Mouse (Mus musculus): ENCODE measurements around the gene Sgk2. TPM values are rescaled to one million over a fixed set of nuclear protein-coding genes. Genes with fewer than 3 reads are reported as not detected.
A peak's percentile ranks its signal among the peaks of the same experiment; 100 is the strongest.

The Sgk2 gene
- polyA plus RNA-seq, 1 experiment from 2014 or later, result 9.4 TPM

DNA sequence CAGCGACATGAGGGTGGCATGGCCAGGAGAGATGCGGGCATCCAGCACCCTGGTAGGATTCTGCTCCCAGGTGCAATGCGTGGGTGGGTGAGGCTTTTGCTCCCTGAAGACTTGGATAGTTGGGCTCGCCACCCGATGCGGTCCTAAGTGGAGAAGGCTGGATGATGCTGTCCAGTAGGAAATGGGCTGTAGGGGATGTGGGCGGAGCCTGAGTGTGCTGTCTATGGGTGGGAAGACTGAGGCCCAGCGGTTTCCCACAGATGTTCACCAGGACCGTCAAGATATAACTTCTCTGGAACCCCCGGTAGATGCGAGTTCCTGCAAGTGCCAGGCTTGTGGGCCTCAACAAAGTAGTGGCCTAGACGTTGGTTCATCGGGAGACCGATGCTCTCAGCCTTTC, 38.9 kb upstream of the Sgk2 start:
- peaks cover 4% of the 10 kb centered on the region; the same call in 1 of the 2 replicates for H3K4me1 ChIP-seq (ENCODE audit: insufficient read depth)
- H3K9me3 ChIP-seq (ENCODE audit: low read length), result no peaks in the 10 kb centered on the region
- DNase-seq, result no peak
- H3K27ac ChIP-seq (ENCODE audit: low read depth), result no peak overlapping the region
- no peak for TF ChIP-seq CTCF (IDR thresholded peaks at IDR 0.05; ENCODE audit: low read depth)
- no peak for TF ChIP-seq EP300 (IDR thresholded peaks at IDR 0.05; ENCODE audit: low read depth)
- peaks cover 4% of the 10 kb centered on the region for H3K27me3 ChIP-seq (ENCODE audit: insufficient read depth, low read length)
- WGBS (ENCODE audit: insufficient replicate concordance), result 52% methylated on average over 14 of the region's 14 CpGs
- no peak overlapping the region for H3K9ac ChIP-seq (replicated peaks)
- ATAC-seq, result peak; percentile 26; the same call in 1 of the 2 replicates
- no peak overlapping the region for H3K4me3 ChIP-seq (ENCODE audit: low read depth, low read length)
- H3K36me3 ChIP-seq (replicated peaks; ENCODE audit: insufficient read depth, low read length), result no peaks in the 10 kb centered on the region
- peak overlapping the region; percentile 53 for H3K4me2 ChIP-seq (ENCODE audit: low read depth, low read length)

DNA sequence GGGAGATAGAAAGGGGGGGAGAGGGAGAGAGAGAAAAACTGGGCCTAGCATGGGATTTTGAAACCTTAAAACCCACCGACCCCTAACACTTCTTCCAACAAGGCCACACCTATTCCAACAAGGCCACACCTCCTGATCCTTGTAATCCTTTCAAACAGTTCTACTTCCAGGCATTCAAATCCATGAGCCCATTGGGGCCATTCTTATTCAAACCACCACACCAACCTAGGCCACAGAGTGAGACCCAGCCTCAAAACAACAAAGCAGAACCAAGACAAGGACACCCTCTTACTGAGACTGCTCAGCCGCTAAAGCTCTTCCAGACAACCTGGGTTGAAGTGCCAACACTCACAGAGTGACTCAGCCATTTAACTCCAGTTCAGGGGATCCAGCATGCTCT, 36.4 kb upstream of the Sgk2 start:
- H3K4me2 ChIP-seq (ENCODE audit: low read depth, low read length), result no peak overlapping the region
- no peaks in the 10 kb centered on the region for H3K9me3 ChIP-seq (ENCODE audit: low read length)
- H3K9ac ChIP-seq (replicated peaks), result no peak overlapping the region
- TF ChIP-seq EP300 (IDR thresholded peaks at IDR 0.05; ENCODE audit: low read depth) (no peak), CTCF (IDR thresholded peaks at IDR 0.05; ENCODE audit: low read depth) (no peak)
- ATAC-seq (no peak), DNase-seq (no peak)
- 80% methylated on average over 2 of the region's 2 CpGs for WGBS (ENCODE audit: insufficient replicate concordance)
- H3K4me3 ChIP-seq (ENCODE audit: low read depth, low read length), result no peak overlapping the region
- H3K36me3 ChIP-seq (replicated peaks; ENCODE audit: insufficient read depth, low read length), result no peaks in the 10 kb centered on the region
- H3K27me3 ChIP-seq (ENCODE audit: insufficient read depth, low read length), result no peaks in the 10 kb centered on the region
- no peak overlapping the region for H3K27ac ChIP-seq (ENCODE audit: low read depth)
- H3K4me1 ChIP-seq (ENCODE audit: insufficient read depth), result no peaks in the 10 kb centered on the region

DNA sequence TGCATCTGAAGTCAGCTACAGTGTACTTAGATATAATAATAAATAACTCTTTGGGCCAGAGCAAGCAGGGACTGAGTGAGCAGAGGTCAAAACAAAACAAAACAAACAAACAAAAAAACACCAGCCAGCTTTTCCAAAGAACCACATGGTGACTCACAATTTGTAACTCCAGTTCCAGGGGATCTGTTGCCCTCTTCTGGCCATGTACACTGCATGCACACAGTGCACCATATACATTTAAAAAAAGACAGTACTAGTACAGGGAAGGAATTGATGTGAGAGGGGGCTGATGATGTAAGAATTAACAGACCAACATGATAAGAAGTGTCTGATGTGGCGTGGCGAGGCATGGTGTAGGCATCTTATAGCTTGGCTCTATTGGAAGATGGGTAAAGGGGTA, 30.3 kb upstream of the Sgk2 start:
- no peak for ATAC-seq
- H3K9me3 ChIP-seq (ENCODE audit: low read length), result no peaks in the 10 kb centered on the region
- no peaks in the 10 kb centered on the region for H3K4me1 ChIP-seq (ENCODE audit: insufficient read depth)
- no peaks in the 10 kb centered on the region for H3K36me3 ChIP-seq (replicated peaks; ENCODE audit: insufficient read depth, low read length)
- peak; percentile 38 for TF ChIP-seq CTCF (IDR thresholded peaks at IDR 0.05; ENCODE audit: low read depth)
- TF ChIP-seq EP300 (IDR thresholded peaks at IDR 0.05; ENCODE audit: low read depth), result no peak
- no peak overlapping the region for H3K27ac ChIP-seq (ENCODE audit: low read depth)
- no peaks in the 10 kb centered on the region for H3K27me3 ChIP-seq (ENCODE audit: insufficient read depth, low read length)
- WGBS (ENCODE audit: insufficient replicate concordance), result 88% methylated on average over 2 of the region's 2 CpGs
- H3K4me2 ChIP-seq (ENCODE audit: low read depth, low read length), result no peak overlapping the region
- H3K4me3 ChIP-seq (ENCODE audit: low read depth, low read length), result no peak overlapping the region
- H3K9ac ChIP-seq (replicated peaks), result no peak overlapping the region
- no peak for DNase-seq

DNA sequence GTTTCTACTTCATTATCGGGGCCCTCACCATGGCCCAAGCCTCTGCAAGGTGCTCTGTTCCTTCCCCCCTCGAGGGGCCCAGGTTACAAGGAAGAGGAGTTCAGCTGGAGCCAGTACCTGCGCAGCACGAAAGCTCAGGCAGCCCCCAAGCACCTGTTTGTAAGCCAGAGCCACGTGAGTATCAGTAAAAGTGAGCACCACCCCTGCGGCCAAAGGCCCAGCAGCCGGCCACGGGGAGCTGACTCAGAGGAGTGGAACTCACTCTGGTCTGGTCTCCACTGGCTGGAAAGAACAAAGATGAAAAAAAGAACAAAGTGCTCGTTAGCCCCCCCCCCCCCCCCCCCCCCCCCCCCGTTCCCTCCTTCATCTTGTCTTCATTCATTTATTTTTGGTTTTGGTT, 25.8 kb upstream of the Sgk2 start:
- Histone ChIP-seq H3K4me1 (ENCODE audit: insufficient read depth) (no peaks in the 10 kb centered on the region), H3K36me3 (replicated peaks; ENCODE audit: insufficient read depth, low read length) (no peaks in the 10 kb centered on the region), H3K27me3 (ENCODE audit: insufficient read depth, low read length) (no peaks in the 10 kb centered on the region), H3K4me2 (ENCODE audit: low read depth, low read length) (no peak overlapping the region), H3K27ac (ENCODE audit: low read depth) (no peak overlapping the region), H3K9me3 (ENCODE audit: low read length) (no peaks in the 10 kb centered on the region), H3K4me3 (ENCODE audit: low read depth, low read length) (no peak overlapping the region), H3K9ac (replicated peaks) (no peak overlapping the region)
- DNase-seq (no peak), ATAC-seq (no peak)
- TF ChIP-seq EP300 (IDR thresholded peaks at IDR 0.05; ENCODE audit: low read depth) (no peak), CTCF (IDR thresholded peaks at IDR 0.05; ENCODE audit: low read depth) (no peak)
- 65% methylated on average over 8 of the region's 10 CpGs for WGBS (ENCODE audit: insufficient replicate concordance)

DNA sequence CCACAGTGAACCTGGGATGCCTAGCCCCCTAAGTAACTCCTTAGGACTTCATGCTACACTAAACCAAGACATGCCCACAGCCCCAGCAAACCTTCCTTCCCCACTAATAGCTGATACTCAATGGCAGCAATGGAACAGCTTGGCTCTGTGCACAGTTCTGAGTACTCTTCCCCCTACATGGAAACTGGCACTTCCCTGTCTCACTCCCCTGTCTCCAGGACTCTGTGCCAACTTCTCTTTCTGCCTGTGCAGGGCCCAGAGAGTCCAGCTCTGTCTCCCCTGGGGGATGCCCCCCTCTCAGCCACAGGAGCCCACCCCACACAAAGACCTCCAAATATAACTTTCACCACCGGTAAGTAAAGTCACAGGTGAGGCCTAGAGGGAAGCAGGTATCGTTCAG, 20.4 kb upstream of the Sgk2 start:
- WGBS (ENCODE audit: insufficient replicate concordance), result 83% methylated on average over 2 of the region's 2 CpGs
- Histone ChIP-seq H3K27me3 (ENCODE audit: insufficient read depth, low read length) (no peaks in the 10 kb centered on the region), H3K36me3 (replicated peaks; ENCODE audit: insufficient read depth, low read length) (no peaks in the 10 kb centered on the region), H3K4me1 (ENCODE audit: insufficient read depth) (no peaks in the 10 kb centered on the region), H3K27ac (ENCODE audit: low read depth) (no peak overlapping the region), H3K9me3 (ENCODE audit: low read length) (no peaks in the 10 kb centered on the region), H3K4me3 (ENCODE audit: low read depth, low read length) (no peak overlapping the region), H3K4me2 (ENCODE audit: low read depth, low read length) (no peak overlapping the region), H3K9ac (replicated peaks) (no peak overlapping the region)
- ATAC-seq (no peak), DNase-seq (no peak)
- TF ChIP-seq CTCF (IDR thresholded peaks at IDR 0.05; ENCODE audit: low read depth) (no peak), EP300 (IDR thresholded peaks at IDR 0.05; ENCODE audit: low read depth) (no peak)

DNA sequence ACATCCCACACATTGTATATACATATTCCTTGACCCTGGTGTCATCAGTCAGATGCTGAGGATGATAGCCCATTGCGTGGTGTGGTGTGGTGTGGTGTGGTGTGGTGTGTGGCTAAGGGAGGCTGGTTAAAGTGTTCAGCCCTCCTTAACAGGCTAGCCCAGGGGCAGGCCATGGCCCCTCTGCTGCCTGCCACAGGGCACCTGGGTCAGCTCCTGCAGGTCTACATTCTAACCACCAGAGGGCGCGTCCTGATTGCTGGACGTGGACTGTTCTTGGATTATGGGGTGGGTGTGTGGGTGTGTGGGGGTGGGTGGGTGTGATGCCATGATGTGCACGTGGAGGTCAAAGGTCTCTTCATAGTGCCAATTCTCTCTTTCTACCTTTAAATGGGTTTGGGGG, 18.8 kb upstream of the Sgk2 start:
- no peak overlapping the region for H3K27ac ChIP-seq (ENCODE audit: low read depth)
- 29% methylated on average over 2 of the region's 5 CpGs for WGBS (ENCODE audit: insufficient replicate concordance)

GRCm38 (mm10) chr2:162969101-162969500, 18.0 kb upstream of the Sgk2 start:
- ATAC-seq (no peak), DNase-seq (no peak)
- Histone ChIP-seq H3K9ac (replicated peaks) (no peak overlapping the region), H3K36me3 (replicated peaks; ENCODE audit: insufficient read depth, low read length) (no peaks in the 10 kb centered on the region), H3K27me3 (ENCODE audit: insufficient read depth, low read length) (no peaks in the 10 kb centered on the region), H3K4me2 (ENCODE audit: low read depth, low read length) (no peak overlapping the region), H3K4me3 (ENCODE audit: low read depth, low read length) (no peak overlapping the region), H3K27ac (ENCODE audit: low read depth) (no peak overlapping the region), H3K9me3 (ENCODE audit: low read length) (no peaks in the 10 kb centered on the region), H3K4me1 (ENCODE audit: insufficient read depth) (peaks cover 8% of the 10 kb centered on the region)
- 71% methylated on average over 3 of the region's 3 CpGs for WGBS (ENCODE audit: insufficient replicate concordance)
- TF ChIP-seq CTCF (IDR thresholded peaks at IDR 0.05; ENCODE audit: low read depth), result no peak
- no peak for TF ChIP-seq EP300 (IDR thresholded peaks at IDR 0.05; ENCODE audit: low read depth)

More for the DNA sequence above, 18.8 kb upstream of the Sgk2 start:
- Histone ChIP-seq H3K9ac (replicated peaks) (no peak overlapping the region), H3K4me1 (ENCODE audit: insufficient read depth) (peaks cover 3% of the 10 kb centered on the region), H3K9me3 (ENCODE audit: low read length) (no peaks in the 10 kb centered on the region), H3K4me3 (ENCODE audit: low read depth, low read length) (no peak overlapping the region), H3K27me3 (ENCODE audit: insufficient read depth, low read length) (no peaks in the 10 kb centered on the region), H3K4me2 (ENCODE audit: low read depth, low read length) (no peak overlapping the region), H3K36me3 (replicated peaks; ENCODE audit: insufficient read depth, low read length) (no peaks in the 10 kb centered on the region)
- DNase-seq, result peak; percentile 60
- TF ChIP-seq CTCF (IDR thresholded peaks at IDR 0.05; ENCODE audit: low read depth) (peak; percentile 89), EP300 (IDR thresholded peaks at IDR 0.05; ENCODE audit: low read depth) (no peak)
- peak; percentile 47; the same call in 1 of the 2 replicates for ATAC-seq
